Mouse (Mus musculus): Measurements from ENCODE around the gene Ube2h. TPM values are rescaled to one million over a fixed set of nuclear protein-coding genes. Genes with fewer than 3 reads are reported as not detected.
"Not testable (repeated sequence)": the region's sequence is repeated elsewhere in the genome, so short reads cannot be mapped to it uniquely, and the experiment has no call there.

Gene Ube2h
- polyA plus RNA-seq, 1 experiment = 33.5 TPM

DNA sequence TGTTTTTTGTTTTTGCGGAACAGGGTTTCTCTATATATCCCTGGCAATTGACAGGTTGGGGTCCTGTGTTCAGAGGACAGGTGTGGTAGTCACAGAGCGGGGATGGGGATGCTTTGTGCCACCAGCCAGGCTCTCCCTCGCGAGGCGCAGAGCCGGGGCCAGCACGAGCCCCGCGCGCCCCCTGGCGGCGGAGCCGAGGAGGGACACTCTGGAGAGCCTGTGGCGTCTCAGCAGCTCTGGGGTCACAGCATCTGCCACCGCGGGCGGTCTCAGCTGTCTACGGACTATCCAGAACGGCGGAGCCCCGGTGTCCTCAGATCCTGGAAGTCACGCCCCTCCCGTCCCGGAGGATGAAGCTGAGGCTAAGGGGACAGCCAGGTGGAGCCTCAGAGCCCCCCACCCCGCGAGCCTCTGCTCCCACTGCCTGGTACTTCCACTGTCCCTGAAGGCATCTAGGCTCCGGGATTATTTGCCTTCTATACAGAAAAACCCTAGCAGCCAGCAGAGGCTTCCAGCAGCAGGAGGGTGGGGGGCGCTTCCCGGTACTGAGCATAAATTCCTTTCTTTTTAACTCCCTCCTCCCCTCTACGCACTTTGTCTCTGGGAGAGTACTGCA, 98.6 kb downstream of the Ube2h start:
- Histone ChIP-seq H3K36me3 (ENCODE audit: control insufficient read depth, insufficient read depth) (no peaks in the 10 kb centered on the region), H3ac (ENCODE audit: control insufficient read depth, insufficient read length) (no peak overlapping the region), H3K27me3 (ENCODE audit: control insufficient read depth, insufficient read depth, insufficient read length) (no peaks in the 10 kb centered on the region), H3K79me2 (ENCODE audit: control insufficient read depth, insufficient read depth) (no peaks in the 10 kb centered on the region), H3K4me2 (ENCODE audit: low read depth) (peak overlapping the region; percentile 33), H3K4me3 (no peak overlapping the region)
- TF ChIP-seq POLR2A (IDR thresholded peaks at IDR 0.05; ENCODE audit: insufficient read length, low read depth) (no peak), MYOD1 (IDR thresholded peaks at IDR 0.05; ENCODE audit: control insufficient read depth in 1 of 3, insufficient read length in 2 of 3, low read depth in 2 of 3) (peak in 1 of 3 experiments; percentile 42), MYOG (IDR thresholded peaks at IDR 0.05; ENCODE audit: control insufficient read depth in 1 of 3, insufficient read depth in 1 of 3, insufficient read length in 2 of 3, low read depth in 2 of 3) (peak in 2 of 3 experiments; percentile 39 to 66), TCF12 (IDR thresholded peaks at IDR 0.05; ENCODE audit: insufficient read depth, poor library complexity, severe bottlenecking) (no peak)

GRCm38 (mm10) chr6:30205180-30205538, 99.2 kb downstream of the Ube2h start:
- H3K4me2 ChIP-seq (ENCODE audit: low read depth) = peak overlapping the region; percentile 10
- not testable (repeated sequence) for H3K27me3 ChIP-seq (ENCODE audit: control insufficient read depth, insufficient read depth, insufficient read length); H3K79me2 ChIP-seq (ENCODE audit: control insufficient read depth, insufficient read depth); H3K4me3 ChIP-seq; H3ac ChIP-seq (ENCODE audit: control insufficient read depth, insufficient read length); H3K36me3 ChIP-seq (ENCODE audit: control insufficient read depth, insufficient read depth)

DNA sequence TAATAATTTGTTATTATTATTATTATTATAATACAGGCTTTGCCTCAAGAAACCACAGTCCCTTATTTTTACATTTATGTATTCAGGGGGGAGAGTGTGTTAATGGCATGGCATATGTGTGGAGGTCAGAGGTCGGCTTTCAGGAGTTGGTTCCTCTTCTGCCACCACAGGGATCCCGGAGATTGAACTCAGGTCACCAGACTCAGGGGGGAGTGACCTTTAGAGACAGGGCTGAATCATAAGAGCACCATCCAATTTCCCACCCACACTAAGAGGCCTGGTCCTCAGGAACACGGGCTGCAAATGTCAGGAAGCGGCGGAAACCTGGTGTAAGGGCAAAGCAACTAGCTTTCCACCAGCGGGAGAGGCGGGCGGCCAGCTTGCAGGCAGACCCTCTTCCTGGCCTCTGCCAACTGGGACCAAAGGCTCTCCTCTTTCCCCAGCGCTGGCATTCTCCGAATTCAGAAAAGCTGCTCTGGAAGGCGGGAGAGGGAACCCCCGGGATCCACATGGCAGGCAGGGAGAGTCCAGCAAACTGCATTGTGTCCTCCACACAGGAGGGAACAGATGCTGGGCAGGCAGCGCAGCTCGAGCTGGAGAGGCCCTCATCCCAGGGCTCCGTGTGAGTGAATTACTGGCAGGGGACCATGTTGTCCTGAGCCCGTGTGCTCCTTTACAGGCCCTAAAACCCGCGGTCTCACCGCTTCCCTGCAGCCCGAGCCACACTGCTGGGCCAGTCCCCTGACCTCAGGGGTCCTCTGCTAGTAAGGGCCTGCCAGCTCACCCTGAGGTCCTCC, 99.8 kb downstream of the Ube2h start:
- H3K4me3 ChIP-seq = no peak overlapping the region
- H3K4me2 ChIP-seq (ENCODE audit: low read depth) = peak overlapping the region; percentile 10
- H3K36me3 ChIP-seq (ENCODE audit: control insufficient read depth, insufficient read depth) = no peaks in the 10 kb centered on the region
- TF ChIP-seq TCF3 (IDR thresholded peaks at IDR 0.05; ENCODE audit: insufficient read length, low read depth) = no peak
- TF ChIP-seq REST (IDR thresholded peaks at IDR 0.05; ENCODE audit: insufficient read depth, insufficient read length) = no peak
- TF ChIP-seq USF1 (IDR thresholded peaks at IDR 0.05; ENCODE audit: low read depth) = no peak
- no peak for TF ChIP-seq TCF12 (IDR thresholded peaks at IDR 0.05; ENCODE audit: insufficient read depth, poor library complexity, severe bottlenecking)
- TF ChIP-seq POLR2AphosphoS2 (IDR thresholded peaks at IDR 0.05; ENCODE audit: insufficient read length, low read depth) = no peak
- no peak for TF ChIP-seq POLR2A (IDR thresholded peaks at IDR 0.05; ENCODE audit: insufficient read length, low read depth)
- TF ChIP-seq CEBPB (IDR thresholded peaks at IDR 0.05; ENCODE audit: insufficient read depth, poor library complexity, severe bottlenecking) = no peak
- no peak for TF ChIP-seq MAX (IDR thresholded peaks at IDR 0.05; ENCODE audit: low read depth)
- TF ChIP-seq SRF (IDR thresholded peaks at IDR 0.05; ENCODE audit: control insufficient read depth, insufficient read length, low read depth) = no peak
- no peak for TF ChIP-seq MYOD1 (IDR thresholded peaks at IDR 0.05; ENCODE audit: control insufficient read depth in 1 of 3, insufficient read length in 2 of 3, low read depth in 2 of 3)
- H3K79me2 ChIP-seq (ENCODE audit: control insufficient read depth, insufficient read depth) = no peaks in the 10 kb centered on the region
- no peak overlapping the region for H3ac ChIP-seq (ENCODE audit: control insufficient read depth, insufficient read length)
- H3K27me3 ChIP-seq (ENCODE audit: control insufficient read depth, insufficient read depth, insufficient read length) = no peaks in the 10 kb centered on the region

DNA sequence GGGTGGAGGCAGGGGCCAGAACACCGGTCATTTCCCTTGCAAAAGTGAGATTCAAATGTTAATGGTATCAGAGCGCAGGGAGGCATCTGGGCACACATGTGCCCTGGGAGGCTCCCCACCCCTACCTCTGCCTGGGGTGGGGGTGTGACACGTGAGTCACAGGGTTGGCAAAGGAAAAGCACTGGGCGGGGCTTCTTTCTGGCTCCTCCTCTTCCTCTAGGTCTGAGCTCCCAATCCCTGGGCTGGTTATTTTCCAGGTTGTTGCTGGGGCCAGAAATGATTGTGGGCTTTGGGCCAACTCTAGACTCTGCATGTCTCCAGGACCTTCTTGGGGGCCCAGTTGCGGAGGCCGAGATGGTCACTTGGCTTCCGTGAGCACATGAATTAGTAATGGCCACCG, 108.2 kb downstream of the Ube2h start:
- Histone ChIP-seq H3K27me3 (ENCODE audit: control insufficient read depth, insufficient read depth, insufficient read length) (no peaks in the 10 kb centered on the region), H3K4me2 (ENCODE audit: low read depth) (no peak overlapping the region), H3K79me2 (ENCODE audit: control insufficient read depth, insufficient read depth) (no peaks in the 10 kb centered on the region), H3K4me3 (no peak overlapping the region), H3ac (ENCODE audit: control insufficient read depth, insufficient read length) (no peak overlapping the region), H3K36me3 (ENCODE audit: control insufficient read depth, insufficient read depth) (no peaks in the 10 kb centered on the region)
- TF ChIP-seq USF1 (IDR thresholded peaks at IDR 0.05; ENCODE audit: low read depth) = no peak
- no peak for TF ChIP-seq SRF (IDR thresholded peaks at IDR 0.05; ENCODE audit: control insufficient read depth, insufficient read length, low read depth)

DNA sequence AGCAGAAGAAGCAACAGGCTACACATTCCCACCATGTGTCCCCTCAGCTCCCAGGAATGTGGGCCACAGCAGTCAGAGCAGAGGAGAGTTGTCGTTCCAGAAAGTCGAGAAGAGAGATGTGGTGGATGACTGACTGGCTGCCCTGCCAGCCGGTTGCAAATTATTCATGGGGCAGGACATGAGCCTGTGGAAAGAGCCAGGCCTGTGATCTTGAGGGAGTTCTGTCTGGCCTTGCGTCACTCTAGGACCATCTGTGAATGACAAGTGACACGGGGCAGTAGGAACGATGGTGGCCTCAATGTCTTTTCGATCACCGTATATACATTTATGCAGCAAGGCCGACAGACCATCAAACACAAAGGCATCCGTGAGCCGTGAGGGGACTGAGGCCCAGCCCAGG, 108.7 kb downstream of the Ube2h start:
- Histone ChIP-seq H3K79me2 (ENCODE audit: control insufficient read depth, insufficient read depth) (no peaks in the 10 kb centered on the region), H3K27me3 (ENCODE audit: control insufficient read depth, insufficient read depth, insufficient read length) (no peaks in the 10 kb centered on the region), H3K36me3 (ENCODE audit: control insufficient read depth, insufficient read depth) (no peaks in the 10 kb centered on the region), H3ac (ENCODE audit: control insufficient read depth, insufficient read length) (no peak overlapping the region), H3K4me3 (no peak overlapping the region), H3K4me2 (ENCODE audit: low read depth) (no peak overlapping the region)
- TF ChIP-seq SRF (IDR thresholded peaks at IDR 0.05; ENCODE audit: control insufficient read depth, insufficient read length, low read depth) = no peak
- TF ChIP-seq POLR2AphosphoS2 (IDR thresholded peaks at IDR 0.05; ENCODE audit: insufficient read length, low read depth) = no peak
- no peak for TF ChIP-seq MYOD1 (IDR thresholded peaks at IDR 0.05; ENCODE audit: control insufficient read depth in 1 of 3, insufficient read length in 2 of 3, low read depth in 2 of 3)
- no peak for TF ChIP-seq REST (IDR thresholded peaks at IDR 0.05; ENCODE audit: insufficient read depth, insufficient read length)
- TF ChIP-seq POLR2A (IDR thresholded peaks at IDR 0.05; ENCODE audit: insufficient read length, low read depth) = no peak
- no peak for TF ChIP-seq MAX (IDR thresholded peaks at IDR 0.05; ENCODE audit: low read depth)
- TF ChIP-seq USF1 (IDR thresholded peaks at IDR 0.05; ENCODE audit: low read depth) = no peak
- no peak for TF ChIP-seq TCF3 (IDR thresholded peaks at IDR 0.05; ENCODE audit: insufficient read length, low read depth)
- no peak for TF ChIP-seq TCF12 (IDR thresholded peaks at IDR 0.05; ENCODE audit: insufficient read depth, poor library complexity, severe bottlenecking)
- TF ChIP-seq E2F4 (IDR thresholded peaks at IDR 0.05; ENCODE audit: insufficient read depth) = no peak
- TF ChIP-seq CEBPB (IDR thresholded peaks at IDR 0.05; ENCODE audit: insufficient read depth, poor library complexity, severe bottlenecking) = no peak
- TF ChIP-seq MYOG (IDR thresholded peaks at IDR 0.05; ENCODE audit: control insufficient read depth in 1 of 3, insufficient read depth in 1 of 3, insufficient read length in 2 of 3, low read depth in 2 of 3) = no peak
